Mouse (Mus musculus) CD4-positive naive resting alpha-beta T cell, adult 76 days (primary cell): ENCODE measurements around the gene Ifna4. TPM values are rescaled to one million over a fixed set of nuclear protein-coding genes. Genes with fewer than 3 reads are reported as not detected.

Experiments
- total RNA-seq: library from RNA; stranded (reverse); gene quantifications from one replicate; pipeline ENCODE4 v1.2.4, GENCODE M21; 2023

Gene Ifna4
- total RNA-seq: not detected

DNA sequence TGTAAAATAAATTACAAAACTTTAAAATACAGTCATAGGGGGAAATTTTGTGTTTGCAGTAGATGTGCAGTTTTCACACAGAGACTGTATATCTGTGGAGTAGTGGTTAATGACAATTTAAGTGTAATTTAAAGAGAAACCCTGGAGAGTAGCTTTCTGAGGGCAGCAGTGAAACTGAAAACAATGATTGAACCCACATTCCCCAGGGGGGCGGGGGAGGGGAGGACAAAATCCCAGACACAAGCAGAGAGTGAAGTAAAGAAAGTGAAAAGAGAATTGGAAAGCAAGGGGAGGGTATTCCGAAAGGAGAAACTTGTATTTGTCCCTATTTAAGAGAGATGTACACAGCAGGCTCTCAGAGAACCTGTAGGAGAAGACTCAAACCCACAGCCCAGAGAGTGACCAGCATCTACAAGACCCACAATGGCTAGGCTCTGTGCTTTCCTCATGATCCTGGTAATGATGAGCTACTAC is at the start of gene Ifna4:
TSS of gene Ifna4 (plus strand) at position 424 of the 474 bp plus-strand sequence.

GRCm38 (mm10) chr4:88793936-88794675 is 47.6 kb upstream of the Ifna4 start, which contains the start of gene Gm13275:
Gene Gm13275, plus strand, starts transcription at chr4:88794487.

GRCm38 (mm10) chr4:88797097-88797496 is 44.6 kb upstream of the Ifna4 start, which contains the start of gene Gm13279:
Gene Gm13279, plus strand, starts transcription at chr4:88797397.

GRCm38 (mm10) chr4:88799365-88799764 is 42.3 kb upstream of the Ifna4 start, which contains the start of gene Gm13285:
Gene Gm13285, plus strand, starts transcription at chr4:88799665.

GRCm38 (mm10) chr4:88802954-88803353 is 38.7 kb upstream of the Ifna4 start, which contains the start of gene Gm13287:
Gene Gm13287, plus strand, starts transcription at chr4:88803254.

DNA sequence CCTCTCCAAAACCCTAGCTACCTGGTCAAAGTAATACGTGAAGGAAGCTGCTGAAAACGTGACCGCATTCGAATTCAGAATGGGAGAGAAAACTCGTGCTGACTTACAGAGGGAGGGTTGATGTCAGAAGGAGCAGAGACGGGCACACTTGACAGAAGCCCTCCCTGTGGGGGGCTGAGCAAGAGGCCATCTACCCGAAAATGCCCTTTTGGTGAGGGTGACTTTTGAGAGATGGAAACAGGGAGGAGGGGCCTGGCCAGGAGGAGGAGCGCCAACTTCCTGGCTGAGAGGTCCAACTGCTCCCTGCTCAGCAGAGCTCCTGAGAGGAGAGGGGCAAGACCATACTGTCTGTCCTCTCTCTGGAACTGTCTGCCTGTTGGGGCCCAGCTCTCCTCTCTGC is 36.4 kb upstream of the Ifna4 start, which contains the start of gene Gm13288:
TSS of gene Gm13288 (plus strand) at position 301 of the 400 bp plus-strand sequence.

DNA sequence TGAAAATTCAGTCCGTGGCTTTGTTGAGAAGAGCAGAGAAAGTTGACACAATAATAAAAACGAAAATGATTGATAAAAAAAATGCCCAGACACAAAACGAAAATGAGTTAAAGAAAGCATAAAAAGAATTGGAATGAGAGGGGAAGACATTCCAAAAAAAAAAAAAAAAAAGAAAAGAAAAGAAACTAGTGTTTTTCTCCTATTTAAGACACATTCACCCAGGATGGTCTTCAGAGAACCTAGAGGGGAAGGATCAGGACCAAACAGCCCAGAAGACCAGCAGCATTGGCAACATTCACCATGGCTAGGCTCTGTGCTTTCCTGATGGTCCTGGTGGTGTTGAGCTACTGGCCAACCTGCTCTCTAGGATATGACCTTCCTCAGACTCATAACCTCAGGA is 25.7 kb upstream of the Ifna4 start, which contains the start of gene Ifna7:
TSS of gene Ifna7 (plus strand) at position 301 of the 400 bp plus-strand sequence.

GRCm38 (mm10) chr4:88819659-88820058 is 22.0 kb upstream of the Ifna4 start, which contains the start of gene Ifna11:
Gene Ifna11, plus strand, starts transcription at chr4:88819959.

GRCm38 (mm10) chr4:88827116-88827515 is 14.5 kb upstream of the Ifna4 start, which contains the start of gene Ifna6:
Gene Ifna6, plus strand, starts transcription at chr4:88827416.

GRCm38 (mm10) chr4:88835225-88835624 is 6.4 kb upstream of the Ifna4 start, which contains the start of gene Ifna5:
Gene Ifna5, plus strand, starts transcription at chr4:88835525.

GRCm38 (mm10) chr4:88849698-88850097 is 8.0 kb downstream of the Ifna4 start, which contains the start of gene Ifna1:
Gene Ifna1, plus strand, starts transcription at chr4:88850087.

GRCm38 (mm10) chr4:88880101-88880500 is 38.4 kb downstream of the Ifna4 start, which contains the start of gene Ifne:
Gene Ifne, minus strand, starts transcription at chr4:88880201.

Other genes with a start within 250 kb of the Ifna4 start
- gene Ifna9, start 249.5 kb upstream of the Ifna4 start, total RNA-seq: not detected
- not detected for gene Ifna12, start 238.5 kb upstream of the Ifna4 start, total RNA-seq
- not detected for gene C87499, start 207.4 kb upstream of the Ifna4 start, total RNA-seq
- not detected for gene Ifna13, start 197.4 kb upstream of the Ifna4 start, total RNA-seq
- gene Ifna16, start 164.9 kb upstream of the Ifna4 start, total RNA-seq: not detected
- gene Ifna2, start 157.9 kb upstream of the Ifna4 start, total RNA-seq: not detected
- gene Ifnab, start 150.5 kb upstream of the Ifna4 start, total RNA-seq: not detected
- gene Gm26566, start 120.1 kb upstream of the Ifna4 start, total RNA-seq: 2.1 TPM
- gene Klhl9, start 119.4 kb upstream of the Ifna4 start, total RNA-seq: 46.0 TPM
- gene Gm13271, start 87.0 kb upstream of the Ifna4 start, total RNA-seq: not detected
- not detected for gene Gm13283, start 81.7 kb upstream of the Ifna4 start, total RNA-seq
- gene Gm13290, start 68.0 kb upstream of the Ifna4 start, total RNA-seq: not detected
- gene Gm13289, start 64.9 kb upstream of the Ifna4 start, total RNA-seq: not detected
- not detected for gene Gm13272, start 62.0 kb upstream of the Ifna4 start, total RNA-seq
- gene Ifnz, start 59.7 kb upstream of the Ifna4 start, total RNA-seq: not detected
- gene Gm13276, start 56.2 kb upstream of the Ifna4 start, total RNA-seq: not detected
- gene Gm13277, start 53.2 kb upstream of the Ifna4 start, total RNA-seq: not detected
- gene Gm13278, start 50.3 kb upstream of the Ifna4 start, total RNA-seq: not detected
- not detected for gene Gm13275, start 47.4 kb upstream of the Ifna4 start, total RNA-seq
- not detected for gene Gm13279, start 44.5 kb upstream of the Ifna4 start, total RNA-seq
- gene Gm13285, start 42.2 kb upstream of the Ifna4 start, total RNA-seq: not detected
- not detected for gene Gm13287, start 38.6 kb upstream of the Ifna4 start, total RNA-seq
- gene Gm13288, start 36.3 kb upstream of the Ifna4 start, total RNA-seq: not detected
- not detected for gene Ifna7, start 25.6 kb upstream of the Ifna4 start, total RNA-seq
- gene Ifna11, start 21.9 kb upstream of the Ifna4 start, total RNA-seq: not detected
- not detected for gene Ifna6, start 14.4 kb upstream of the Ifna4 start, total RNA-seq
- not detected for gene Ifna5, start 6.3 kb upstream of the Ifna4 start, total RNA-seq
- gene Ifna1, start 8.2 kb downstream of the Ifna4 start, total RNA-seq: not detected
- gene Ifne, start 38.3 kb downstream of the Ifna4 start, total RNA-seq: not detected